Mouse (Mus musculus) megakaryocyte, embryonic 14.5 days (primary cell): ENCODE data around the gene Rab31.

Experiments
- FLI1 ChIP-seq: IDR thresholded peaks from 2 replicates; pipeline ENCODE4 v1.6.1; 2012; ENCODE audit warnings: low read length, inconsistent platforms, mixed read lengths
- GATA1 ChIP-seq: IDR thresholded peaks from 3 replicates; pipeline ENCODE4 v1.6.1; 2012; ENCODE audit warnings: mixed read lengths, low read length, inconsistent platforms, borderline replicate concordance

- TF ChIP-seq GATA1 = no peak
- TF ChIP-seq FLI1 = no peak
These were observed 38.5 kb upstream of the Rab31 start for GRCm38 (mm10) chr17:65811032-65811431.
